Mouse (Mus musculus): Measurements from ENCODE around the gene U2af1.

- TF ChIP-seq POLR2A (IDR thresholded peaks at IDR 0.05; ENCODE audit: control insufficient read depth, extremely low read depth, insufficient read depth, low read length, poor library complexity) (no peak), CTCF (IDR thresholded peaks at IDR 0.05; ENCODE audit: borderline replicate concordance, control insufficient read depth, extremely low read depth, insufficient read depth, low read length, poor library complexity) (no peak)
Measured at GRCm38 (mm10) chr17:31633007-31633406, 25.7 kb downstream of the U2af1 start.

Measured in thymus, adult 2 months (tissue).